Mouse (Mus musculus): Measurements from ENCODE around the gene Dennd1c.

The Dennd1c gene

DNA sequence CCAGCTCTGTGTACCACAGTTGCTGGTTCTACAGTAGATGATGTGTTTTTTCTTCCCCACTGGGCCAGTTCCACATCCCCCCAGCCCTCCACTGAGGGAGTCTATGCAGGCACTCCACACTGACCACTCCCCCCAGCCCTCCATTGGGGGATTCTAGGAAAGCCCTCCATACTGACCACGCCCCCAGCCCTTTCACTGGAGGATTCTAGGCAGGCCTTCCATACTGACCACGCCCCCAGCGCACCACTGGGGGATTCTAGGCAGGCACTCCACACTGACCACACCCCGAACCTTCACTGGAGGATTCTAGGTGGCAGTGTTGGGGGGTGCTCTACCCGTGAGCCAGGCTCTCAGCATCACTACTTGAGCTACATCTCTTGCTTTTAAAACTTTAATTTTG lies 30.9 kb downstream of the Dennd1c start:
- DNase-seq: no peak

DNA sequence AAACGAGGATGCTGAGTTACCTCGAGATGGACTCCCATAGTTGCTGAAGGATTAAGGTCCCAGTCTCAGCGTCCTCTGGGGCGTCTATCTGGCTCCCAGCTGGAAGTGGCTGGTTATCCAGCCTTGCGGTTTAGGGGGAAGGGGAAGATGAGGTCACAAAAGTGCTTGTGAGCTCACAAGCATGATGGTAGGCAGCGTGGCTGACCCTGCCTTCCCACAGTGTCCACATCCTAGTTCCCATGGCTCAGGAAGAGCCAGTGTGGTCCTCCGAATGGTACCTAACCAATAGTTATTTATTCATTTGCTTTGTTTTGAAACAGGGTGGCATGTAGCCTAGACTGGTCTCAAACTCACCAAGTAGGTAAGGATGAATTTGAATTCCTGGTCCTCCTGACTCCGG lies 36.8 kb downstream of the Dennd1c start, which contains the start of gene Slc25a41:
TSS of gene Slc25a41 (minus strand) at position 101 of the 400 bp plus-strand sequence.
- DNase-seq: no peak

- peak; percentile 58 for DNase-seq
These were observed 39.3 kb downstream of the Dennd1c start for GRCm38 (mm10) chr17:57038978-57039377.

DNA sequence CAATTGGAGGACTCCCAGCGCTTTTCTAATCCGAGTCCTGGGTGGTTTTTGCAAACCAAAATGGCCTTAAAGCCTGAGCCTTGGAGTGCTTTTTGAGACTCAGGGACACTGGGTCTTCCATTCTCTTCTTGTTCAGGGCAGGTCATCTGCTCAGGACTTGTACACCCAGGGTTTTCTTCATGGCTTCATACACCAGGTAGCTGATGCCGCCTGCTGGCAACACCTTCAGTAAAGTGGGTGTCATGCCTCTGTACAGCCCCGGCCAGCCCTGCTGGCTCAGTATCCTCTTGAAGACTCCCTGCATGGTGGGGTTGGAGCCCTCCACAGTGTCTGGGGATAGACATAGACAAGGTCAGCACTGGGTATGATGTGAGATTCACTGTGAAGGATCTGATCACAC lies 45.5 kb downstream of the Dennd1c start:
- no peak for DNase-seq

DNA sequence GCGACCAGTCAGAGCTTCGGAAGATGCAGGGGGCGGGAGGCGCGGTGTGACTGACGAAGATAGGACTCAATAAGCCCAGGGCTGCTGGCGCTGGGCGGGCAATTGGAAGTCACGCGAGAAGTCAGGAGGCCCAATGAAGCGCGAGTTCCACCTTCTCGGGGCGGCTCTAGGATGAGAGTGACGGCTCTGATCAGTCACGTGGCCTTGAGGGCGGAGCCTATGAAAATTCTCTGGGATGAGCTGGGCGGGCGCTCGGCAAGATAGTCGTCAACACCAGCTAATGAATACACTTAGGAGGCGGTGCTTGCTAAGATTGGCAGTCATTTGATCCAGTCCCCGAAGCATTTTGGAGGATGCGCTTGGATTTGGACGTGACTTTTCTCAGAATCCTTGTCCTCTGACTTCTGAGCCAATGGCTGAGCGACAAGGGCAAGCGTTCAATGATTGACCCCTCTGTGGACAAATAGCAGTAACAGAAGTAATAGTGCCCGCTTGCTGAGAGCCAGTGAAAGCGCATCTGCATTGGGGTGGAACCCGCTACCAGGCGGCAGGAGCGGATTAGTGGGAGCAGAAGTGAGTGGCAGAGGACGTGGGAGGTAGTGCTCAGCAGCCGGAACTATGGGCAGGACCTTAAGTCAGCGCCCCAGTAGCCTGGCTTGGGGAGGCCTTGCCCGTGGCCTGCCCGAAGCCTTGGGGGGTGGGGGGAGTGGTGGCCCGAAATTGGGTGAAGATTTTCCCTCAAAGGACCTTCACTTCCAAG lies 46.5 kb downstream of the Dennd1c start:
- peak; percentile 98 for DNase-seq

GRCm38 (mm10) chr17:57030931-57031660 lies 47.2 kb downstream of the Dennd1c start, which contains the start of gene Khsrp:
TSS of gene Khsrp (minus strand) at chr17:57031522.
- peak; percentile 86 for DNase-seq

GRCm38 (mm10) chr17:57029691-57030090 lies 48.6 kb downstream of the Dennd1c start:
- no peak for DNase-seq

- no peak for DNase-seq
These were observed 50.8 kb downstream of the Dennd1c start for GRCm38 (mm10) chr17:57027471-57027870.

DNA sequence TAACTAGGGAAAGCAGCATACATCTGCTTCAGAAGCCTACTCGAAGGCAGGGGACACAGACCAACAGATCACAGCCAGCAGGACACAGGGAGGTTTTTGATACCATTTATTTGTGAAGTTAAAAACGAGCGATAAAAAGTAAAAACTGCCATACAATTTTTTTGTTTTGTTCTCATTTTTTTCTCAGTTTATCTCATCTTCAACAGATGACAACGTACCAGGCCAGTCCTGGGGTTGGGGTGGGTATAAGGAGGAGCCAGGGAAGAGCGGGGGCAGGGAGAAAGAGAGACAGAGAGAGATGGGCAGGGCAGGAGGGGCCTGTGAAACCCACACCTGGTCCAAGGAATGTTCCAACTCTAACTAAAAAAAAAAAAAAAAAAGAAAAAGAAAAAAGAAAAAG lies 57.4 kb downstream of the Dennd1c start:
- DNase-seq: no peak

GRCm38 (mm10) chr17:57019693-57020092 lies 58.6 kb downstream of the Dennd1c start:
- no peak for DNase-seq
